Mouse (Mus musculus) E14TG2a.4 (cell line): ENCODE measurements around the gene Sigirr.

Experiments
- H3K27me3 ChIP-seq: 2 replicates; pipeline ENCODE4 v1.6.1; 2014; ENCODE audit warnings: low read length, control low read depth; ENCODE audit not compliant: insufficient read depth
- H3K36me3 ChIP-seq: 2 replicates; pipeline ENCODE4 v1.6.1; 2014; ENCODE audit warnings: low read length, control low read depth; ENCODE audit not compliant: insufficient read depth
- H3K4me1 ChIP-seq: replicated peaks from 2 replicates; pipeline ENCODE4 v1.6.1; 2014; ENCODE audit warnings: low read depth, low read length, control low read depth
- H3K4me3 ChIP-seq: replicated peaks from 2 replicates; pipeline ENCODE4 v1.5.1; 2014; ENCODE audit warnings: mild to moderate bottlenecking, low read length
- H3K9me3 ChIP-seq: 2 replicates; pipeline ENCODE4 v1.6.1; 2014; ENCODE audit warnings: low read length, control low read depth
- CTCF ChIP-seq: conservative IDR thresholded peaks from 2 replicates; pipeline ENCODE4 v1.5.1; 2014; ENCODE audit warnings: low read length
- NANOG ChIP-seq: IDR thresholded peaks from 2 replicates; pipeline ENCODE4 v1.6.1; 2014; ENCODE audit warnings: borderline replicate concordance, low read length, mixed read lengths
- POU5F1 ChIP-seq: IDR thresholded peaks from 2 replicates; pipeline ENCODE4 v1.6.1; 2014; ENCODE audit warnings: low read length, borderline replicate concordance

The Sigirr gene

DNA sequence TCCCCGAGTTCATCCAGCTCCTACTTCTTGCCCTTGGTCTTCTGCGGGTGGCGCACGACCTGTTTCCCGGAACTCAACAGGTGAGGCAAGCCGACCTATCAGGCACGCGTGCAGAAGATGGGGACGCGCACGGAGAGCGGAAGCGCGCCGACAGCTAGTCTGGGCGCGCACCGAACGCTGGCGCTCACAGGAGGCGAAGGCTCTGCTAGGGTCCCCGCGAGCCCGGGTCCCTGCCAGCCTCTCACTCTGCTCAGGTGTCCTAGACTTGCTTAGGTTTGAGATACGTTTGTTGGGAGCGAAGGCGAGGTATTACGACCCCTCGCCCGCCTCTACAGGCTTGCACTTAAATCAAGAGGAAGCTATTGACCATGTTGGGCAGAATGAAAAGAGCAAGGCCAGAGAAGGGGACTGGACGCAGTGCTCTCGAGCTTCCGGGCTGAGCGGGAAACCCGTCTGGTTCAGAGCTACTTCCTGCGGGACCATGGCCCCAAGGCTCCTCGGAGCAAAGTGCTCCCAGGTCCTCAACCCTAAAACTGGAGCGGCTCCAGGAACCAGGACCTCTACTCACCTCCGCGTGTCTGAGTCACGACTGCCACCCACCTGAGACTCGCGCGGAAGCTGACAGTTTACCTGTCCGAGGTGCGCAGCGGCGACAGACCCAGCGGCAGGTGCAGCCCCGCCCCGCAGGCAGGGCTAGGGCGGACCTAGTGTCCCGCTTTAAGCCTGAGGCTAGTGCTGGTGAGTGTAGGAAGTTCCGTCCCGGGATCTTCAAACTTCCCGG, at the start of gene Sigirr:
Gene Sigirr (minus strand): TSS at position 662 of the 781 bp plus-strand sequence.
- Histone ChIP-seq H3K4me1 (peaks cover 71% of the 10 kb centered on the region), H3K27me3 (no peaks in the 10 kb centered on the region), H3K36me3 (peaks cover 44% of the 10 kb centered on the region), H3K4me3 (peak within 1 kb of the TSS; percentile 84), H3K9me3 (peaks cover 9% of the 10 kb centered on the region; the same call in 1 of the 2 replicates)
- no peak for TF ChIP-seq POU5F1

DNA sequence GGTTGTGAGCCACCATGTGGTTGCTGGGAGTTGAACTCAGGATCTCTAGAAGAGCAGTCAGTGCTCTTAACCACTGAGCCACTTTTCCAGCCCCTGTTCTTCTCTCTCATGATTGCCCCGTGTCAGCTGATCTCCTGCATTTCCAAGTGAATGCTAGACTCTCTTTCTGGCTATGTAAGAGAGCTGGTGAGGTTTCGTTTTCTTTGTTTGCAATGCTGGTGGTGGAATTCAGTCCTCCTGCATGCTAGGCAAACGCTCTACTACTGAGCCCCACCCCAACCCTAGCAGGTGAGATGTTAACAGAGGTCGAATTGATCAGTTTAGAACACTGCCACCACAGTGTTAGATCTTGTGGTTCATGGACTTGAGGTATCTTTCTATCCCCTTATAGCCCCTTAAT, 48.3 kb upstream of the Sigirr start:
- peaks cover 89% of the 10 kb centered on the region for H3K36me3 ChIP-seq

DNA sequence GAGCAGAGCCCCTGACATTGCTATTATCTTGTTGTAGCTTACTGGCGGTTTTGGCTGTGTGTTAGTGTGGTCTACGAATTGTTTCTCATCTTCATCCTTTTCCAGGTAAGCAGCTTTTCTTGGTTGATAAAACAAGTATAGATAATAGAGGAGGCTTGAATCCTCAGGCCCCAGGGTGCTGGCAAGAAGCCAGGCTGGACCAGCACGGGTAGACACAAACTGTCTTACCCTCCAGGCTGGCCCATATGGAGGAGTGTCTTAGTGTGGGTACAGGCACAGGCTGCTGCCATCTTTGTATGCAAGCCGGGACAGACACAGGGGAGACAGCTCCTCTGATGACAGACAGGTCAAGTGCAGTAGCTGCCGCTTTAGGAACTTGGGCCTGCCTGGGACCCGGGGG, 46.7 kb upstream of the Sigirr start:
- H3K4me3 ChIP-seq = peak overlapping the region; percentile 43; the same call in 1 of the 2 replicates
- H3K27me3 ChIP-seq = no peaks in the 10 kb centered on the region
- no peaks in the 10 kb centered on the region for H3K9me3 ChIP-seq
- TF ChIP-seq NANOG = no peak
- no peak for TF ChIP-seq CTCF
- TF ChIP-seq POU5F1 = no peak
- peaks cover 89% of the 10 kb centered on the region for H3K36me3 ChIP-seq
- H3K4me1 ChIP-seq = peaks cover 91% of the 10 kb centered on the region

More for the DNA sequence above, 48.3 kb upstream of the Sigirr start:
- no peaks in the 10 kb centered on the region for H3K27me3 ChIP-seq
- TF ChIP-seq POU5F1 = no peak
- peak; percentile 57; the same call in 1 of the 2 replicates for TF ChIP-seq NANOG
- no peaks in the 10 kb centered on the region for H3K9me3 ChIP-seq
- peaks cover 87% of the 10 kb centered on the region for H3K4me1 ChIP-seq
- peak overlapping the region; percentile 68; the same call in 1 of the 2 replicates for H3K4me3 ChIP-seq

DNA sequence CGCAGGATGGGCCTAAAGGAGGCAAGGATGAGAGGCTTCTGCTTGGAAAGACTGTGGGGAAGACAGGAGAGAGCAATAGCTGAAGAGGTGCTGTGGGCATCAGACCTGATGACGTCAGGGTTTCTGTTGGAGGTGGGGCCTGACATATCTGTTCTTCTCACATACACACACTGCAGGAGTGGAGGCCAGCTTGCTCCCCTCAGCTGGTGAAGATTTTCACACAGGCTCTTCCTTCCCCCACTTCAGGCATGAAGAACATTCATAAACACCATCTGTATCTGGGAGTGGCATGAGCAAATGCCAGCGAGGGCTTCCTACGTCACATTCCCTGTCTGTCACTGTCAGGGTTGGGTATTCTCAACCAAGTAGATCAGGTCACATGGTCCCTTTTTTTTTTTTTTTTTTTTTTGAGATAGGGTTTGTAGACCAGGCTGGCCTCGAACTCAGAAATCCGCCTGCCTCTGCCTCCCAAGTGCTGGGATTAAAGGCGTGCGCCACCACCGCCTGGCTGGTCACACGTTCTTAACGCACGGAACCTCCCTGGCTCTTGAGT, 45.7 kb upstream of the Sigirr start:
- Histone ChIP-seq H3K4me3 (no peak overlapping the region), H3K36me3 (peaks cover 89% of the 10 kb centered on the region), H3K9me3 (no peaks in the 10 kb centered on the region), H3K27me3 (no peaks in the 10 kb centered on the region), H3K4me1 (peaks cover 89% of the 10 kb centered on the region)
- TF ChIP-seq CTCF = no peak
- no peak for TF ChIP-seq POU5F1
- no peak for TF ChIP-seq NANOG

DNA sequence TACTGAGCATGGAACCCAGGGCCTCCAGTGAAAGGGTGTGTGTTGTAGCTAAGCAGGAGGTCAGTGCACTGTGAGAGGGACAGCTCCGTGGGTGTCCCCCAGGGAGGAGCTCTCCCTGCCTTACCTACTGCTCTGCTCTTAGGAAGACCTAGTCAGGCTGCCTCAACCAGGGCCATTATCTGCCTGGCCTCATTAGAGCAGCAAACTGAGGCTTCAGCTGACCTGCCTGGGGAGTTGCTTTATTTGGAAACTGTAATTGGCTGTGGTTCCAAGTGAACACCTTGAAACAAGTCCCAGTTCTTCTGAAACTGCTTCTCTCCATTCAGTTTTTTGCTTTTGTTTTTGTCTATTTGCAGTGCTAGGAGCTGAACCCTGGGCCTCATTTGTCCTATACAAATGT, 45.0 kb upstream of the Sigirr start:
- Histone ChIP-seq H3K27me3 (no peaks in the 10 kb centered on the region), H3K36me3 (peaks cover 88% of the 10 kb centered on the region)
- TF ChIP-seq POU5F1 (no peak), CTCF (no peak), NANOG (no peak)

DNA sequence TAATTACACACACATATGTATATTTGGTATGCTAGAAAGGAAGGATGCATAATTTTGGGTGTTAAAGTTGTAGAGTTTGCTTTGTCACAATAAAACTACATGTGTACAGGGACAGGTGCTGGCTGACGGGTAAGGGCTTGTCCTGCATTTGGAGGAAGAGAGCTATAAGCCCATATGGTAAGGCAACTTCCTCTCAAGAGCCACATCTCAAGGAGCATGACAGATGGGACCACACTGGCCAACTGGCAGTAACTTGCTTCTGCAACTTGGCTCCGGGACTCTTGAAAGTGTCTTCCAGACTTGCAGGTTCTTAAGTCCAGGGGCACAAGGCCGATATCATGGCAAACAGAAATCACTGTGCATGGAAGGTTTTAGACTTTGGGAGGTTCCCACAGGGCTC, 44.3 kb upstream of the Sigirr start:
- no peak for TF ChIP-seq POU5F1
- no peak for TF ChIP-seq CTCF
- no peak for TF ChIP-seq NANOG
- H3K9me3 ChIP-seq = no peaks in the 10 kb centered on the region
- peaks cover 79% of the 10 kb centered on the region for H3K4me1 ChIP-seq
- H3K4me3 ChIP-seq = no peak overlapping the region
- peaks cover 87% of the 10 kb centered on the region for H3K36me3 ChIP-seq
- H3K27me3 ChIP-seq = no peaks in the 10 kb centered on the region

More for the DNA sequence above, 45.0 kb upstream of the Sigirr start:
- Histone ChIP-seq H3K4me3 (no peak overlapping the region), H3K4me1 (peaks cover 85% of the 10 kb centered on the region), H3K9me3 (no peaks in the 10 kb centered on the region)

DNA sequence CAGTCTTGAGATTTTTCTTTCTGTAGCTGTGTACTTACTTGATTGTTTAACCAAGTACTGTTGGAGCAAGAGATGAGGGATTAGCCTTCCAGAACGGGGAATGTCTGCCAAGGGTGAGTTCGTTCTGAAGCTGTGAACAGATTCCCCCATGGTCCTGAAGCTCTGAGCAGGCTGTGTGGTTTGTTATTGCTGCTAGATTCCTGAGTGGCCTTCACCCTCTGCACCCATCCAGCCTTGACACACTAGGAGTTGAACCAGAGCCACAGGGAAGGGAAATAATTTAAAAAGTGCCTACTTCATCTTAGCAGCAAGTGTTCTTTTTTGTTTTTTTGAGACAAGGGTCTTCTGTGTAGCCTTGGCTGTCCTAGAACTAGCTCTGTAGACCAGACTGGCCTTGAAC, 43.5 kb upstream of the Sigirr start:
- TF ChIP-seq POU5F1 (no peak), NANOG (no peak), CTCF (no peak)
- no peaks in the 10 kb centered on the region for H3K9me3 ChIP-seq
- H3K27me3 ChIP-seq = no peaks in the 10 kb centered on the region
- no peak overlapping the region for H3K4me3 ChIP-seq
- peaks cover 91% of the 10 kb centered on the region for H3K36me3 ChIP-seq
- peaks cover 75% of the 10 kb centered on the region for H3K4me1 ChIP-seq

DNA sequence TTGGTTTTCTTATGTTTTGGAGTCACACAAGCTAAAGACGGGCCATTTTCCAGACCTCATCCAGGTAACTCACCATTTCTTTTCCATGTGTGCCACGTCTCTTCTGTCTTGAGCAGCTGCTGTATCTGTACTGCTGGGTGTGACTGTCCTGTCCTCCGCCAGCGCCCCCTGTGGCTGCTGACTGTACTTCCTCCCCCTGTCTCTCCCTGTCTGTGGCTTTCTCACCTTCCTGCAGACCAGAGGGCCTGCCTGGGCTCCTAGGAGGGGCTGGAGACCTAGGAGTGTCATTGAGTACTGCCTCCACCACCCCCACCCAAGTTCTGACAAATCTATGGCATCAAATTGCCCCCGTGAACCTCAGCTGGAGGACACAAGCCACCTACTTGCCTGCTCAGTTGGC, 42.7 kb upstream of the Sigirr start:
- no peaks in the 10 kb centered on the region for H3K27me3 ChIP-seq
- no peak overlapping the region for H3K4me3 ChIP-seq
- H3K36me3 ChIP-seq = peaks cover 98% of the 10 kb centered on the region
- no peaks in the 10 kb centered on the region for H3K9me3 ChIP-seq
- peaks cover 72% of the 10 kb centered on the region for H3K4me1 ChIP-seq
- TF ChIP-seq POU5F1 (no peak), NANOG (no peak), CTCF (peak; percentile 75)
